Mouse (Mus musculus) hindlimb bud, embryonic 11.5 days (tissue): Measurements from ENCODE around the gene Ncln.

Experiments used
- DNase-seq: peaks from one replicate; pipeline ENCODE4 v3.0.0-alpha.2; 2012; ENCODE audit warnings: low read depth, low spot score; ENCODE audit errors: extremely low spot score

Ncln gene

GRCm38 (mm10) chr10:81496264-81496901 lies at the start of gene Ncln:
Gene Ncln, minus strand, starts transcription at chr10:81496392.
- DNase-seq: peak; percentile 94

DNA sequence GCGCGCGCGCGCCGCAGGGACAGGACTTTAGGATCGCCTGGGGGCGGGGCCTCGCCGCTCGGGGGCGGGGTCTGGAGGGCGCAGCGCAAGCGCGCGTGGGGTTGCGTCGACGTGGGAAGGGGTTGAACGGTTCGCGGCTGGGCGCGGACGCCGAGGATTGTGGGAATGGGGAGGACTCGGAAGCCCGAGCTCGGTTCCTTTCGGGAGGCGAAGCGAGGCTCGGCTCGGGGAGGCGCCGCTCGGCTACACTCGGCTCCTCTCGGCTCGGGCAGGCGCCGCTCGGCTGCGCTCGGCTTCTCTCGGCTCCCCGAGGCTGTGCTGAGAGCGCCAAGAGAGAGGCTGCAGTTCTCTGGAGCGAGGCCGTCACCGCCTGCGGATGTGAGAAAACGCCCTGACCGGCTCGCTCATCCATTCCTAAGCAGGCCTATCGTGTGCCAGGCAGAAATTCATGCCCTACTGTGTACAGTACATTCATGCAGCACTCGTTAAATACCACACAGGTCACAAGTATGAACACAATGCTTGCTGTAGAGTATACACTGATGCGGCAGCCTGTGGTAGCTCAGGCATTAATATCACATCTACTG lies 49.1 kb upstream of the Ncln start, which contains the start of gene Gna11:
Gna11 (minus strand) TSS at position 30 of the 587 bp plus-strand sequence.
- DNase-seq: peak; percentile 89

DNA sequence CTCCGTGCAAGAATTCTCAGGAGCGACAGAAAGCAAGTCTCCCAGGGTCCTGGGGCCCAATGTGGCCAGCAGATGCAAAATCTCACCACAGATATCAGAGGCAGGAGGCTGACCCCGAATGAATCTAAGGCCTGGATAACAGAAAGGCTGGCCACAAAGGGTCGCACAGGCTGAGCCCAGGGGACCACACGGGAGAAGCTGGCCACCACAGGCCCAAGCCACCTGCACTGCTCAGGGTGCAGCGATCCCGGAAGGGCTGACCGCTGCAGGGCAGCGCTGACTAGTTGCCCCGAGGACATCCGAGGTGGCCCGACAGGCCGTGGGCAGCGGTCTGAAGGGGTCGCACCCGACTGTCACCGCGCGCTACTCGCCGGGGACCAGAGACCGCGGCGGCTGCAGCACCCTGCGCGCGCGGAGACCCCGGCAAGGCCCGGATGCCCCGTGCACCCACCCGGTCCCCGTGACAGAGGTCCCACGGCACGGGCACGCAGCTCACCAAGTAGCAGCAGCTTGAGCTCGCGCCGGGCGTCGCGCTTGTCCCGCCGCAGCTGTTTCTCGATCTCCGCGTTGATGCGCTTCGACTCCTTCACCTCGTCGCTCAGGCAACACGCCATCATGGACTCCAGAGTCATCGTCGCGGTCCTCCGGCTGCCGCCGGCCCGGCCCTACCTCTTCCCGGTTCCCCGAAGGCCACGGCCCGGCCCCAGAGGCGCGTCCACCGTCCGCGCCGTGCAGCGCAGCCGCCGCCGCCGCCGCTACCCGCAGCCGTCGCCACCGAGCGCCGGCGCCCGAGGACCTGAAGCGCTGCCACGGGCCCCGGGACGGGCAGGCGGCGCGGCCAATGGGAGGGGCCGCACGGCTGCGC lies 48.3 kb upstream of the Ncln start:
- no peak for DNase-seq

- DNase-seq: no peak
These were observed 47.4 kb upstream of the Ncln start for GRCm38 (mm10) chr10:81543633-81544032.

GRCm38 (mm10) chr10:81542727-81543460 lies 46.7 kb upstream of the Ncln start:
- no peak for DNase-seq

DNA sequence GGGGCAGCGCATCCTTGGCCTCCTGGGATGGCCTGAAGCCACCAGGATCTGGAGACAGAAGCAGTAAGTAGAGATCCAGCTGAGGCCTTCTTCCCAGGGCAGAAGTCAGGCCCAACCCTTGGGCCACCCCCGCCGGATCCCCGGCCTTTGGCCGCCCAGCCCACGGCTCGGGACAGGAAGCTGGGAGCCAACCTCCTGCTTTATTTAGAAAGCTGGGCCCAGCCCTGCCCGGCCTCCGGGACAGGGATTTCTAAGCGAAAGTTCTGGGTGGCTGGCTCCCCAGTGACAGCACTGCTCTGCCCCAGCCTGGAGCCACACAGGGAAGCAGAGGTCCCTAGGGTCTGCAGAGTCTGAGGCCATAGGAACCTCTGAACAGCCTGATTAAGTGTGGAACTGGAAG lies 45.6 kb upstream of the Ncln start:
- DNase-seq: no peak

GRCm38 (mm10) chr10:81541363-81541762 lies 45.2 kb upstream of the Ncln start:
- no peak for DNase-seq

- DNase-seq: no peak
These were observed 42.3 kb upstream of the Ncln start for GRCm38 (mm10) chr10:81538321-81539048.

DNA sequence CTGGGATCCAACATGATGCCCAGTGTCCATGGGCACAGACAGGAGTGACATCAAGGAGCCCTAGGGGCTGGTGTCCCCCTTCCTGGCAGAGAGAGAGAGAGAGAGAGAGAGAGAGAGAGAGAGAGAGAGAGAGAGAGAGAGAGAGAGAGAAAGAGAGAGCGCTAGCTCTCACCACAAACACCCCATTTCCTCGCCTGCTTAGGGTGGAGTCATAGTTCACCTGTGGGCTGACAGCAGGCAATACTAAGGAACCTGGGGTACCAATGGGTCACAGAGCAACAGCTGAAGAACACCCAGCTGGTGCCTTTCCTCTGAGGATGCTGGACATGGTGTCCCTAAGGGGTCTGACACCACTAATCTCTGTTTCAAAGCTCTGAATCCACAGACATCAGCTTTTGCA lies 41.2 kb upstream of the Ncln start:
- DNase-seq: no peak

- no peak for DNase-seq
These were observed 40.5 kb upstream of the Ncln start for GRCm38 (mm10) chr10:81536734-81537133.

GRCm38 (mm10) chr10:81534826-81535225 lies 38.6 kb upstream of the Ncln start:
- no peak for DNase-seq

GRCm38 (mm10) chr10:81526779-81527178 lies 30.6 kb upstream of the Ncln start:
- DNase-seq: peak; percentile 42

GRCm38 (mm10) chr10:81525017-81525694 lies 29.0 kb upstream of the Ncln start:
- DNase-seq: no peak

DNA sequence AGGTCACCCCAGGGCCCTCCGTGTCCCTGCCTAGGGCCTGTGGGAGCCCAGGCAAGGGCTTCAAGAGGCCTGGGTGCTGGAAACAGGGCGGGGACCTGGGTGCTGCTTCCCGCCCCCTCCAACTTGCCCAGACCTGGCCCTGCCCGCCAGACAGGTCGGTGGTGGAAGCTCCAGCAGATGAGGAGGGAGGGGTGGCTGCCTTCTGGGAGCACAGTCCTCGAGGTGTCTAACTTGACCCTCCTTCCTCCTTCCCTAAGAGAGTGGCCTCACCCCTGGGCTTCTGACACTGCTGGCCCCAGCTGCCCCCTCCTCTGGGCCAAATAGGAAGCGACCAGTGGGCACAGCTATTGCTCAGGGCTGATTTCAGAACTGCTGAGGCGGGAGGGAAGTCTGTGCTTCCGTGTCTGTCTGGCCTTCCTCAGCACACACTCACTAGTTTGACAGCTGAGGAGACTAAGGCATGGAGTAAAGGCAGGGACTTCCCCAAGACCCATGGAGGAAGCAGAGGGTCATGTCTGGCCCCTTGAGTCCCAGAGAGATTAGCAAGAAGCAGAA lies 27.9 kb upstream of the Ncln start, which contains the start of gene Gna15:
Gna15 (minus strand) TSS at position 175 of the 555 bp plus-strand sequence.
- DNase-seq: no peak

DNA sequence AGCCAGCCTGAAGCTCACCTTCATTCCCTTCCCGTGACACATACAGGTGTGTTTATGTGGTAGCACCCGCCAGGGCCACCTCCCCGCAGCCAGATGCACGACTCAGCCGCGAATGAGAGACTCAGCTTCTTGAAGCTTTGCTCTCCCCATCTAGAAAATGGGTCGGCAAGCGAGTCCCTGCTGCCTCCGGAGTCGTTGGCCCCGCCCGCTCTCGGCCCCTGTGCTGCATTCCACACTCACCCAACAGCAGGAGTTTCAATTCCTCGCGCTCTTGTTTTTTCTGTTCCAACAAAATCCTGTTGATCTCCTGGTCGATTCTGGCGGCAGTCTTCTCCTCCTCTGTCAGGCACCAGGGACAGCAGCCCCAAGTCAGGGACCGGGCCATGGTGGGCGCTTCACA lies 27.4 kb upstream of the Ncln start:
- no peak for DNase-seq

DNA sequence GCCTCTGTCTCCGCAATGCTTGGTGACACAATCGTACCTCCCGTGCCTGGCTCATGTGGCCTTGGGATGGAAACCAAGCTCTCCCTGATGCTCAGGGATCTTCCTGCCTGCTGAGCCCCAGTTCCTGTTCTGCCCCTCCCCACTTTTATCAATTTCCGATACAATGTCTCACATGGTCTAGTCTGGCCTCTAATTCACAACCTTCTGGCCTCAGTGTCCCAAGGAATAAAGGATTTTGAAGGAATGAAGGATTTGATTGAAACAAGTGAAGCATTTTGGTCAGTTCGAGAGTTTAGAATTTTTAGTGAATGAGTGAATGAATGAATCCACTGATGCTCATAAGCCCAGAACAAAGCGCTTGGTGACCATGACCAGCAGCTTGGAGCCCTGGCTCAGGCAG lies 26.9 kb upstream of the Ncln start:
- no peak for DNase-seq

GRCm38 (mm10) chr10:81519978-81520365 lies 23.8 kb upstream of the Ncln start:
- DNase-seq: no peak

- DNase-seq: no peak
These were observed 23.2 kb upstream of the Ncln start for GRCm38 (mm10) chr10:81519227-81519977.

DNA sequence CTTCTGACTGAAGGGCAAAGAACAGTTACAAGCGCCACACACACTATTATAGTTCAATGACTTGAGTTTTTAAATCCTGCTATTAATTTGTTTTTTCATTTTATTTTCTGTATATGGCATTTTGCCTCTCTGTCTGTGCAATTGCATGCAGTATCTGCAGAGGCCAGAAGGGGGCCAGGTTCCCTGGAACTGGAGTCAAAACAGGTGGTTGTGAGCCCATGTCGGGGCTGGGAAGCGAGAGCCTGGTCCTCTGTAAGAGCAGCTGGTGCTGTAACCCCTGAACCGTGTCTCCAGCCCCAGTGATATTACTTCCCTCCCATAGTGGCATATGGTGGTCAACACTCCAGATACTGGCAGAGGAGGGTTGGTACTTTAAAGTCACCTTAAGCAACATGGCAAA lies 22.4 kb upstream of the Ncln start:
- no peak for DNase-seq
